Mouse (Mus musculus) heart, embryonic 10.5 days (tissue): Measurements from ENCODE around the gene Gm10135. TPM values are rescaled to one million over a fixed set of nuclear protein-coding genes. Genes with fewer than 3 reads are reported as not detected.

Experiments used
- DNase-seq: peaks from one replicate; pipeline ENCODE4 v3.0.0-alpha.2; 2017; ENCODE audit warnings: low spot score
- H3K27ac ChIP-seq: fragments of 300-500 bp; sonication (generic); 2 replicates; pipeline ENCODE4 v1.5.1; 2016; ENCODE audit warnings: mild to moderate bottlenecking
- H3K27me3 ChIP-seq: fragments of 300-500 bp; sonication (generic); 2 replicates; pipeline ENCODE4 v1.6.1; 2016; ENCODE audit warnings: mild to moderate bottlenecking; ENCODE audit not compliant: poor library complexity, insufficient read depth, severe bottlenecking
- H3K36me3 ChIP-seq: fragments of 300-500 bp; sonication (generic); 2 replicates; pipeline ENCODE4 v1.6.1; 2016; ENCODE audit warnings: mild to moderate bottlenecking, moderate library complexity
- H3K4me1 ChIP-seq: fragments of 300-500 bp; sonication (generic); 2 replicates; pipeline ENCODE4 v1.6.1; 2016; ENCODE audit warnings: mild to moderate bottlenecking
- H3K4me3 ChIP-seq: fragments of 300-500 bp; sonication (generic); 2 replicates; pipeline ENCODE4 v1.5.1; 2016; ENCODE audit warnings: mild to moderate bottlenecking, moderate library complexity
- H3K9me3 ChIP-seq: fragments of 300-500 bp; sonication (generic); 2 replicates; pipeline ENCODE4 v1.6.1; 2016; ENCODE audit warnings: mild to moderate bottlenecking, moderate library complexity
- WGBS: fragments of 180-500 bp; shearing (Covaris S2); methylation state at CpG from one replicate; pipeline ENCODE4 v1.1.7; 2016; 5-methylcytosine and 5-hydroxymethylcytosine counted together
- polyA plus RNA-seq: library from polyadenylated mRNA; unstranded; fragments of >200 nt; fragmentation: Nextera tagmentation; extraction: Ambion mirVana; gene quantifications from 2 replicates; pipeline ENCODE4 v1.2.1, GENCODE M21; 2016

Gm10135 gene
- polyA plus RNA-seq, 1 experiment from 2014 or later, result not detected

DNA sequence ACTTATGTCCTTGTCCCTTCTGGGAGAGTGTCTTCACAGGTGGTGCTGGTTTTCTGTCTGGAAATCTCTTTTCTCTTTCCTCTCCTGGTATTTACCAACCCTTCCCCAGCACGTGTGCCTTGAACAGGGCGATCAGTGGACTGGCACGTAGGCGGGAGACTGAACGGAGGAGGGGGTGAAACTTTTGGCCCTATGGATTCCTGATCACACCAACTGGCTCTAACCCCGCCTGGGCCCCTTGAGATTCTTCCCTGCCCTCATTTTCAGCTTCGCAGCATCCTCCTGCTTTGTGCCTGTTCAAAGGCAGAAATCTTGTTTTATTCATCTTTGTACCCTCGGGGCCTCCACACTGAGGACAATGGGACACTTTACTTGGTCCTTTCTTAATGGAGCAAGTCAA lies 19.9 kb upstream of the Gm10135 start:
- Histone ChIP-seq H3K27me3 (no peaks in the 10 kb centered on the region), H3K36me3 (no peaks in the 10 kb centered on the region), H3K4me3 (no peak overlapping the region), H3K4me1 (peaks cover 7% of the 10 kb centered on the region; the same call in 1 of the 2 replicates), H3K9me3 (no peaks in the 10 kb centered on the region), H3K27ac (no peak overlapping the region)
- DNase-seq, result peak; percentile 56
- 70% methylated on average over 8 of the region's 8 CpGs for WGBS

DNA sequence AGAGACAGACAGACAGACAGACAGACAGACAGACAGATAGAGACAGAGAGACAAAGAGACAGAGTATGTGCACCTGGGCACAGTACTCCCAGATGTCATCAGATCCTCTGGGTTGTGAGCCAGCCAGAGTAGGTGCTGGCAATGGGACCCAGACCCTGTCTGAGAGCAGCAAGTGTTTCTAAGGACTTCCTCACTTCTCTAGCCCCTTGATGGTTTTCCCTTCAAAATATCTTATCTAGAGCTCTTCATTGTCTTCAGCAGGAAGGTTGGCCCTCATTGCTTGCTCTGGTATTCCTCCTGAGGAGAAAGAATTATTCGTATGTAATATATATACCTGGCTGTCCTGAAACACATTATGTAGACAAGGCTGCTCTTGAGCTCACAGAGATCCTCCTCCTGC lies 18.0 kb upstream of the Gm10135 start:
- WGBS, result 81% methylated on average over 1 of the region's 1 CpGs
- Histone ChIP-seq H3K27ac (no peak overlapping the region), H3K9me3 (no peaks in the 10 kb centered on the region), H3K36me3 (no peaks in the 10 kb centered on the region), H3K4me1 (peaks cover 7% of the 10 kb centered on the region; the same call in 1 of the 2 replicates), H3K4me3 (no peak overlapping the region), H3K27me3 (no peaks in the 10 kb centered on the region)
- peak; percentile 30 for DNase-seq

DNA sequence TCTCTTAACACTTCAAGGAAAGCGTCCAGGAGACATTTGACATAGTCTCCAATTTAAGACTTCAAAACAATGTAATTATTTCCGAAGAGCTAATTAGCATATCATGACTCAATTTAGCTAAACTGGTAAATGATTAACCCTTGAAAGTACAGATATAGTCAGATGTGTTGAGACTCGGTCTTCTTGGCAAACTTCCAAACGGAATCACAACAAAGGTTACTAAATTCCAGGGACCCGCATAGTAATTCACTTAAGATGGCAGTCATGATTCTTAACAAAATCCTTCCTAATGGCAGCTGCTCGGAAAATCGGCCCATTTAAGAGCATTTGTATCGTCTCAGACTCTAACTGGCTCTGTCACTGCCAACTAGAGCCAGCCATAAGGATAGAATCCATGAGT lies 15.3 kb upstream of the Gm10135 start:
- Histone ChIP-seq H3K27me3 (no peaks in the 10 kb centered on the region), H3K4me1 (peaks cover 7% of the 10 kb centered on the region; the same call in 1 of the 2 replicates), H3K4me3 (no peak overlapping the region), H3K9me3 (no peaks in the 10 kb centered on the region), H3K36me3 (no peaks in the 10 kb centered on the region), H3K27ac (no peak overlapping the region)
- 79% methylated on average over 8 of the region's 8 CpGs for WGBS
- DNase-seq, result no peak

GRCm38 (mm10) chr5:72987786-72988185 lies 13.3 kb upstream of the Gm10135 start:
- Histone ChIP-seq H3K27me3 (no peaks in the 10 kb centered on the region), H3K9me3 (no peaks in the 10 kb centered on the region), H3K36me3 (no peaks in the 10 kb centered on the region), H3K4me1 (peaks cover 4% of the 10 kb centered on the region; the same call in 1 of the 2 replicates), H3K4me3 (no peak overlapping the region), H3K27ac (no peak overlapping the region)
- DNase-seq, result no peak
- WGBS, result 80% methylated on average over 7 of the region's 7 CpGs

GRCm38 (mm10) chr5:72984091-72984490 lies 9.6 kb upstream of the Gm10135 start:
- no peaks in the 10 kb centered on the region for H3K27me3 ChIP-seq
- no peaks in the 10 kb centered on the region for H3K4me1 ChIP-seq
- DNase-seq, result peak; percentile 66
- no peak overlapping the region for H3K4me3 ChIP-seq
- H3K36me3 ChIP-seq, result peaks cover 20% of the 10 kb centered on the region; the same call in 1 of the 2 replicates
- 7% methylated on average over 2 of the region's 2 CpGs for WGBS
- H3K9me3 ChIP-seq, result no peaks in the 10 kb centered on the region
- H3K27ac ChIP-seq, result no peak overlapping the region

DNA sequence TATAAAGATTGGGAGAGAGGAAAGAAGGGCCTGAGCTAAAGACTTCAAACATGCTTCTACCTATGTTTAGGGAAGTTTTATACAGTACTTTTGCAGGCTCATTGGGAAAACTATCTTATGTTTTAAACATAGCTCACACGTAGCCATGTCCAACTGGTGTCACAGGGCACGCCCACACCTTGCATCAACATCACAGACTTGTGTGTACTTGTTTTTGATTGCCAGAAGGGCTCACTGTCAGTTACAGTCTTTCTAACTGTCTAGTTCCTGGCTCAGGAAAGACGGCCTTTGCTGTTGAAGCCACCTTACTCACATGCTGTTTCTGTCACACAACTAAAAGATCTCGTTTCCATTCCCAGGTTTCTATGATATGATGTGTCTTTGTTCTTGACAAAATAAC lies 2.0 kb upstream of the Gm10135 start:
- H3K36me3 ChIP-seq, result peaks cover 71% of the 10 kb centered on the region
- no peaks in the 10 kb centered on the region for H3K9me3 ChIP-seq
- H3K27me3 ChIP-seq, result no peaks in the 10 kb centered on the region
- no peaks in the 10 kb centered on the region for H3K4me1 ChIP-seq
- H3K27ac ChIP-seq, result no peak overlapping the region
- WGBS, result 89% methylated on average over 4 of the region's 4 CpGs
- DNase-seq, result no peak
- H3K4me3 ChIP-seq, result no peak overlapping the region

DNA sequence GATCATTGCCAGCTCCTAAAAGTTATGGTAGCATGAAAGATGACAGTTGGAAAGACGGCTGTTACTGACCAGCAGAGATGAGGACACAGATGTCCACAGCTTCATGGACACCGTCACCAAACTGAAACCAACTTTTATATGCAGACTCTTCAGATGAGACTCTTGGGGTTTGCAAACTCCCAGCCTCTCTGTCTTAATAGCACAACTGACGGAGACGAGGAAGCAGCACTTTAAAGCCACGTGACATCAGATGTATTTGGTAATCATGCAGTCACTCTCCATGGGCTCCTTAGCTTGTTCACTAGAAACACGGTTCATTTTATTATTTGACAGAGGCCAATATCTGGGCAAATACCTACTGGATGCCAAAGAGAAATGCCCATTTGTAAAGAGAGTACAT lies 1.5 kb upstream of the Gm10135 start:
- Histone ChIP-seq H3K9me3 (no peaks in the 10 kb centered on the region), H3K4me1 (no peaks in the 10 kb centered on the region), H3K4me3 (no peak overlapping the region), H3K27me3 (no peaks in the 10 kb centered on the region), H3K36me3 (peaks cover 69% of the 10 kb centered on the region), H3K27ac (no peak overlapping the region)
- 90% methylated on average over 6 of the region's 6 CpGs for WGBS
- DNase-seq, result peak; percentile 52

GRCm38 (mm10) chr5:72972934-72973333 lies 1.6 kb downstream of the Gm10135 start:
- WGBS, result 67% methylated on average over 5 of the region's 5 CpGs
- Histone ChIP-seq H3K9me3 (no peaks in the 10 kb centered on the region), H3K4me3 (no peak overlapping the region), H3K27me3 (no peaks in the 10 kb centered on the region), H3K4me1 (no peaks in the 10 kb centered on the region), H3K36me3 (peaks cover 63% of the 10 kb centered on the region), H3K27ac (no peak overlapping the region)
- DNase-seq, result no peak

DNA sequence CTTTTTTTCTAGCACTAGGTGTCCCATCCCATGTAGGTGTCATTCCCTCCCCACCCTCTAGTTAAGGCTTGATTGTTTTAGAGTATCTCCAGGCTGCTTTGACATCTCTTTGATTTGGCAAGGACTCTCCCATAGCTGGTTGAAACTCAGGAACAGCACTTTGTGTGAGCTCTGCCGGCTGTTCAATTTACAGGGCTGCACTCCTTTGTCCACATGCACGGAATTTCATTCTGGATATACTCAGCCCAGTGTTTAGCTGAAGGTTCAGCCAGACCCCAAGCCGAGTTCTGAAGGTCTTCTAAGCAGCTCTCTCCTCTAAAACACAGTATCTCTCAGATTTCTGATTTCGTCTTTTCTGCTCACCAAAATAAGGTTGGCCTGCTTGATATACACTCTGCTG lies 2.1 kb downstream of the Gm10135 start:
- DNase-seq, result peak; percentile 51
- H3K4me1 ChIP-seq, result no peaks in the 10 kb centered on the region
- 77% methylated on average over 4 of the region's 4 CpGs for WGBS
- no peak overlapping the region for H3K4me3 ChIP-seq
- H3K36me3 ChIP-seq, result peaks cover 62% of the 10 kb centered on the region
- H3K27me3 ChIP-seq, result no peaks in the 10 kb centered on the region
- H3K9me3 ChIP-seq, result no peaks in the 10 kb centered on the region
- H3K27ac ChIP-seq, result no peak overlapping the region

DNA sequence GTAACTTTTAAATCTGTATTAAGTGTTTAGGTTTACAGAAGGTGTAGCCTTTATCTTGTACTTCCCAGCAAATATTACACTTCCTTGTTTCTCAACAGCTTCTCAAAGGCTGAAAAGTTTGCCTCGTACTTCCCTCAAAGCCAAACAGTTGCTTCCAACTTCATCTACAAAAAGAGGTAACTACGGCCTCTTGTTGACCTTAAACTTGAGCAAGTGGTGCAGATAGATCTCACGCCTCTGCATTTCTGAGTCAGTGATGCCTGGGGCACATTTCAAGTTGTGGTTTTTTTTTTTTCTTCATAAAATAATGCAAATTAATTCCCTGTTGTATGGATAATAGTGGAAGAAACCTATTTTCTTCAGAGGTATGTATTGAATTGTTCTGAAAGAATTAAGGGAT lies 8.8 kb downstream of the Gm10135 start:
- Histone ChIP-seq H3K9me3 (no peaks in the 10 kb centered on the region), H3K36me3 (peaks cover 39% of the 10 kb centered on the region), H3K27me3 (no peaks in the 10 kb centered on the region), H3K27ac (no peak overlapping the region), H3K4me1 (no peaks in the 10 kb centered on the region), H3K4me3 (no peak overlapping the region)
- no peak for DNase-seq
- 88% methylated on average over 3 of the region's 3 CpGs for WGBS

GRCm38 (mm10) chr5:72960096-72960495 lies 14.4 kb downstream of the Gm10135 start:
- peaks cover 35% of the 10 kb centered on the region for H3K36me3 ChIP-seq
- no peak overlapping the region for H3K27ac ChIP-seq
- H3K27me3 ChIP-seq, result no peaks in the 10 kb centered on the region
- DNase-seq, result no peak
- 83% methylated on average over 6 of the region's 6 CpGs for WGBS
- H3K4me3 ChIP-seq, result no peak overlapping the region
- no peaks in the 10 kb centered on the region for H3K9me3 ChIP-seq
- H3K4me1 ChIP-seq, result no peaks in the 10 kb centered on the region

DNA sequence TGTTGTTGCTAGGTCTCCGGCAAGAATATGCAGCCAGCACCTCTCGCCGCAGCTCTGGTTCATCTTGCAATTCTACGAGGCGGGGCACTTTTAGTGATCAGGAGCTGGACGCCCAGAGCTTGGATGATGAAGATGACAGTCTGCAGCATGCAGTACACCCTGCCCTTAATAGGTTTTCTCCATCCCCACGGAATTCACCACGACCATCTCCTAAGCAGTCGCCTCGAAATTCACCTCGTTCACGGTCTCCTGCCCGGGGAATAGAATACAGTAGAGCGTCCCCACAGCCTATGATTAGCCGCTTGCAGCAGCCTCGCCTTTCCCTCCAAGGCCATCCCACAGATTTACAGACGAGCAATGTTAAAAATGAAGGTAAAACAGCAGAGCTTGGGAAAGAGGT lies 17.2 kb downstream of the Gm10135 start:
- DNase-seq, result no peak
- H3K9me3 ChIP-seq, result no peaks in the 10 kb centered on the region
- 93% methylated on average over 17 of the region's 17 CpGs for WGBS
- H3K27me3 ChIP-seq, result no peaks in the 10 kb centered on the region
- no peaks in the 10 kb centered on the region for H3K4me1 ChIP-seq
- no peak overlapping the region for H3K4me3 ChIP-seq
- H3K27ac ChIP-seq, result no peak overlapping the region
- H3K36me3 ChIP-seq, result peaks cover 27% of the 10 kb centered on the region

GRCm38 (mm10) chr5:72953996-72954604 lies 20.4 kb downstream of the Gm10135 start:
- Histone ChIP-seq H3K4me3 (no peak overlapping the region), H3K36me3 (peaks cover 20% of the 10 kb centered on the region), H3K9me3 (no peaks in the 10 kb centered on the region), H3K4me1 (no peaks in the 10 kb centered on the region), H3K27ac (no peak overlapping the region), H3K27me3 (no peaks in the 10 kb centered on the region)
- no peak for DNase-seq
- WGBS, result 89% methylated on average over 3 of the region's 3 CpGs

DNA sequence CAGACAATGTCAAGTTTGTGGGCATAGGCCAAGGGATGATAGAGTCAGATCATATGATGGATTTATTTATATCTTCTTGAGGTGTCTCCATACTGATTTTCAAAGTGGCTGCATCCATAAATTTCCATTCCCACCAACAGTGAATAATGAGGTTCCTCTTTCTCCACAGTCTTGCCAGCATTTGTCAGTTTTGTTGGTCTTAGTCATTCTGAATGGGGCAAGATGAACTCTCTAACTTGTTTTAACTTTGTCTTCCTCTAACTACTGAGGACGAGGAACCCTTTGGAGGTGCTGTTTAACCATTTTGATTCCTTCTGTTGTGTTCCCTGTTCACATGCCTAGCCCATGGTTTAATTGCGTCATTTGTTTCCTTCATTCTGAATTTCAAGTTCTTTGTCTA lies 24.2 kb downstream of the Gm10135 start:
- no peak for DNase-seq
- 89% methylated on average over 2 of the region's 2 CpGs for WGBS
- no peak overlapping the region for H3K27ac ChIP-seq
- no peaks in the 10 kb centered on the region for H3K4me1 ChIP-seq
- H3K4me3 ChIP-seq, result no peak overlapping the region
- no peaks in the 10 kb centered on the region for H3K27me3 ChIP-seq
- peaks cover 20% of the 10 kb centered on the region; the same call in 1 of the 2 replicates for H3K36me3 ChIP-seq
- H3K9me3 ChIP-seq, result no peaks in the 10 kb centered on the region
